Mouse (Mus musculus) adrenal gland, adult 18-20 months (tissue): ENCODE data around the gene Ppcdc. TPM values are rescaled to one million over a fixed set of nuclear protein-coding genes. Genes with fewer than 3 reads are reported as not detected.

Source experiments
- DNase-seq, 2 experiments: peaks; one replicate each; pipeline ENCODE4 v3.0.0; 2021 to 2022; ENCODE audit warnings: low spot score in 2 of 2
- long read RNA-seq, 2 experiments: library from polyadenylated mRNA; stranded (forward); transcript quantifications; one replicate each; pipeline ENCODE4 v2.0.0; 2021
- total RNA-seq, 2 experiments: library from RNA; stranded (reverse); gene quantifications; 1 replicate in 1 of 2; 2 replicates in 1 of 2; pipeline ENCODE4 v1.2.3; 2021

Ppcdc gene
- total RNA-seq: 10 to 100 TPM; 15.0 to 18.0 TPM
- long read RNA-seq, experiment 1, transcript Ppcdc-201 (7 exons, 2,744 nt): major isoform, 7 of 14 reads
- long read RNA-seq, experiment 1, partial matches to known transcripts: 1 of 14 reads
- long read RNA-seq, experiment 1, other reads (novel, unspliced or antisense): 3 of 14 reads
- long read RNA-seq, experiment 2, transcript Ppcdc-201 (7 exons, 2,744 nt): major isoform, 17 of 43 reads
- long read RNA-seq, experiment 2, transcript Ppcdc-213 (7 exons, 1,665 nt): minor isoform, 8 of 43 reads
- long read RNA-seq, experiment 2, partial matches to known transcripts: 8 of 43 reads
- long read RNA-seq, experiment 2, other reads (novel, unspliced or antisense): 9 of 43 reads

GRCm38 (mm10) chr9:57439522-57440295 lies at the start of gene Ppcdc:
TSS of gene Ppcdc (minus strand) at chr9:57440124.
- DNase-seq: peak; percentile 80 to 82

- DNase-seq: no peak
These were observed 47.9 kb upstream of the Ppcdc start for GRCm38 (mm10) chr9:57487807-57488206.

- DNase-seq: peak; percentile 78 to 80
These were observed 45.9 kb upstream of the Ppcdc start for GRCm38 (mm10) chr9:57485774-57486173.

GRCm38 (mm10) chr9:57468914-57469313 lies 29.0 kb upstream of the Ppcdc start:
- no peak for DNase-seq

GRCm38 (mm10) chr9:57467896-57468549 lies 28.1 kb upstream of the Ppcdc start, which contains the start of gene Scamp5:
TSS of gene Scamp5 (minus strand) at chr9:57468060.
- DNase-seq: peak; percentile 76 to 79

- DNase-seq: no peak
These were observed 27.4 kb upstream of the Ppcdc start for GRCm38 (mm10) chr9:57467271-57467771.

GRCm38 (mm10) chr9:57466101-57466500 lies 26.2 kb upstream of the Ppcdc start:
- DNase-seq: no peak

GRCm38 (mm10) chr9:57462866-57463265 lies 22.9 kb upstream of the Ppcdc start:
- no peak for DNase-seq

- DNase-seq: no peak
These were observed 19.8 kb upstream of the Ppcdc start for GRCm38 (mm10) chr9:57459707-57460106.

- no peak for DNase-seq
These were observed 13.6 kb upstream of the Ppcdc start for GRCm38 (mm10) chr9:57453516-57453915.

GRCm38 (mm10) chr9:57452624-57453462 lies 12.9 kb upstream of the Ppcdc start:
- no peak for DNase-seq

- DNase-seq: no peak
These were observed 9.8 kb upstream of the Ppcdc start for GRCm38 (mm10) chr9:57449715-57450114.

GRCm38 (mm10) chr9:57440620-57441019 lies 696 bp upstream of the Ppcdc start:
- DNase-seq: no peak

GRCm38 (mm10) chr9:57439083-57439482 lies 841 bp downstream of the Ppcdc start:
- no peak for DNase-seq

- no peak for DNase-seq
These were observed 1.9 kb downstream of the Ppcdc start for GRCm38 (mm10) chr9:57437896-57438614.

- DNase-seq: no peak
These were observed 3.8 kb downstream of the Ppcdc start for GRCm38 (mm10) chr9:57436166-57436565.

GRCm38 (mm10) chr9:57434405-57435165 lies 5.3 kb downstream of the Ppcdc start:
- no peak for DNase-seq

- DNase-seq: peak; percentile 71 to 73
These were observed 6.6 kb downstream of the Ppcdc start for GRCm38 (mm10) chr9:57433097-57434032.
